Mouse (Mus musculus) heart, postnatal 0 days (tissue): ENCODE data around the gene Ust. TPM values are rescaled to one million over a fixed set of nuclear protein-coding genes. Genes with fewer than 3 reads are reported as not detected.

ENCODE experiments used
- ATAC-seq: fragments of 200-750 bp; cut with Nextera tagmentation; 2 replicates; pipeline ENCODE4 v1.8.0; 2017; ENCODE audit warnings: low read depth, moderate number of reproducible peaks, moderate library complexity; ENCODE audit not compliant: insufficient read depth
- DNase-seq: peaks from one replicate; pipeline ENCODE4 v3.0.0-alpha.2; 2016; ENCODE audit warnings: low spot score
- H3K27ac ChIP-seq: fragments of 300-500 bp; sonication (generic); 2 replicates; pipeline ENCODE4 v1.5.1; 2014; ENCODE audit warnings: low read depth, mild to moderate bottlenecking
- H3K27me3 ChIP-seq: fragments of 300-500 bp; sonication (generic); 2 replicates; pipeline ENCODE4 v1.6.1; 2014; ENCODE audit warnings: low read length, mixed read lengths; ENCODE audit not compliant: control insufficient read depth, insufficient read depth
- H3K36me3 ChIP-seq: fragments of 300-500 bp; sonication (generic); replicated peaks from 2 replicates; pipeline ENCODE4 v1.6.1; 2014; ENCODE audit warnings: low read length, mixed read lengths; ENCODE audit not compliant: control insufficient read depth, insufficient read depth
- H3K4me1 ChIP-seq: fragments of 300-500 bp; sonication (generic); 2 replicates; pipeline ENCODE4 v1.6.1; 2014; ENCODE audit warnings: antibody characterized with exemption; ENCODE audit not compliant: control insufficient read depth, insufficient read depth
- H3K4me2 ChIP-seq: fragments of 300-500 bp; sonication (generic); 2 replicates; pipeline ENCODE4 v1.6.1; 2014; ENCODE audit warnings: low read depth, mild to moderate bottlenecking, low read length, moderate library complexity
- H3K4me3 ChIP-seq: fragments of 300-500 bp; sonication (generic); 2 replicates; pipeline ENCODE4 v1.5.1; 2014; ENCODE audit warnings: low read depth, low read length
- H3K9ac ChIP-seq: fragments of 300-500 bp; sonication (generic); replicated peaks from 2 replicates; pipeline ENCODE4 v1.6.1; 2014; ENCODE audit warnings: low read depth, low read length, mixed read lengths
- H3K9me3 ChIP-seq: fragments of 300-500 bp; sonication (generic); replicated peaks from 2 replicates; pipeline ENCODE4 v1.6.1; 2016; ENCODE audit warnings: low read length; ENCODE audit not compliant: control insufficient read depth
- CTCF ChIP-seq: IDR thresholded peaks from 2 replicates; pipeline ENCODE4 v1.5.1; 2016; ENCODE audit warnings: antibody characterized with exemption, control low read depth, low read depth
- EP300 ChIP-seq: IDR thresholded peaks from 2 replicates; pipeline ENCODE4 v1.6.1; 2016; ENCODE audit warnings: antibody characterized with exemption, low read depth
- WGBS: fragments of 180-500 bp; shearing (Covaris S2); extraction: QIAGEN DNeasy Blood & Tissue Kit; methylation state at CpG from one replicate; pipeline ENCODE4 v1.1.7; 2014; 5-methylcytosine and 5-hydroxymethylcytosine counted together
- polyA plus RNA-seq: library from polyadenylated mRNA; unstranded; fragments of >200 nt; fragmentation: Nextera tagmentation; extraction: Ambion mirVana; gene quantifications from 2 replicates; pipeline ENCODE4 v1.2.1, GENCODE M21; 2015
- total RNA-seq: library from RNA; depleted of rRNA; stranded (reverse); fragments of >200 nt; gene quantifications from 2 replicates; pipeline ENCODE4 v1.2.3, GENCODE M21; 2014; ENCODE audit warnings: low replicate concordance

Gene Ust
- total and polyA plus RNA-seq, 2 experiments from 2014 or later, result 1.1 to 1.2 TPM

DNA sequence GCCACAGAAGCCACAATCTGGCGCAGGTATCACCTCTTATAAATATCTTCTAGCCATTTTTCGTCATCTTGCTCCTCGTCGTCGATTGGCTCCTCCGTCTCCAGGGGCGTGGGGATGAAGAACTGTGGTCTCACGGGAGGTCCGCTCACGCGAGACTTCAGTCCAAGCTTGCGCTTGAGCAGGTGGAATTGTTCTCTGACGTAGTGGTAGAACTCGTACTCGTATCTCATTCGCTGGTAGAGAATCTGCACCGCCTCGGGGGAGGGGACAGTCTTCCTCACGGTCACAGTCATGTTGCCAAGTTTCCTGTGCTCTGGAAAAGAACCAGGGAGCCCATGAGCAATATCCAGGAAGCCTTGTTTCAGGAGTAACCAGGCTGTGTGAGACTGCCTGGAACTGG is 311.3 kb downstream of the Ust start:
- Histone ChIP-seq H3K4me2 (no peak overlapping the region), H3K36me3 (no peaks in the 10 kb centered on the region), H3K4me1 (no peaks in the 10 kb centered on the region), H3K9ac (no peak overlapping the region), H3K4me3 (no peak overlapping the region), H3K27ac (no peak overlapping the region), H3K9me3 (no peaks in the 10 kb centered on the region), H3K27me3 (no peaks in the 10 kb centered on the region)
- TF ChIP-seq EP300, result no peak
- TF ChIP-seq CTCF, result no peak
- 87% methylated on average over 19 of the region's 19 CpGs for WGBS
- DNase-seq (no peak), ATAC-seq (no peak)

DNA sequence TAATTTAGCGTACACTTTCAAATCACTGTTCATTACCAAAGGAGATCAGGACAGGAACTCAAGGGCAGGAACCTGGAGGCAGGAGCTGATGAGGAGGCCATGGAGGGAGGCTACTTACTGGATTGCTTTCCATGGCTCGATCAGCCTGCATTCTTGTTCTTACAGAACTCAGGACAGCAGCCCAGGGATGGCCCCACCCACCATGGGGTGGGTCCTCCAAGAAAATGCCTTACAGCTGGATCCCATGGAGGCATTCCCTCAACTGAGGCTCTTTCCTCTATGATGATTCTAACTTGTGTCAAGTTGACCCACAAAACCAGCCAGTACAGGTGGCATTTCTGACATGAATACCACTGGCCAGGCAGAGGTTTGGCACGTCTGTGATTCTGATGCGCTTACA is 314.9 kb downstream of the Ust start:
- Histone ChIP-seq H3K27ac (no peak overlapping the region), H3K27me3 (no peaks in the 10 kb centered on the region), H3K36me3 (no peaks in the 10 kb centered on the region), H3K4me1 (no peaks in the 10 kb centered on the region), H3K4me3 (no peak overlapping the region), H3K9me3 (no peaks in the 10 kb centered on the region), H3K9ac (no peak overlapping the region), H3K4me2 (no peak overlapping the region)
- ATAC-seq (no peak), DNase-seq (no peak)
- no peak for TF ChIP-seq CTCF
- WGBS, result 77% methylated on average over 4 of the region's 4 CpGs

DNA sequence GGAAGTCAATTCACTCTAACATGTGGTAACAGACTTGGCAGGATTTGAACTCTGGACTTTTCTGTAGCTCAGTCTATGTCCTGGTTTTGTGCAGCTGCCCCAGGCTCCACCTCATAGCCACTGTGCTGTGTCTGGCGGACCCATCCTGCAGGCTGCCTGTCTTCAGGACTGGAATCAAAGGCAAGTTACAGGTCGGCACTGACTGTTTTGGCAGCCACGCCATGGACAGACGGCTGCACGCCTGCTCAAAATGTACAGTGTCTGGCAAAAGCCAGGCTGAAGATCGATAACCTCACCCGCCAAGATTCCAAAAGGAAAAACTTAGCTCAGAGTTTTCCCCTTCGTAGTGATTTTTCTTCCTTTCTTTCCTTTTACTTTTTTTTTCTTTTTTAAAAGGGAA is 318.8 kb downstream of the Ust start:
- H3K4me2 ChIP-seq, result no peak overlapping the region
- 67% methylated on average over 8 of the region's 8 CpGs for WGBS
- H3K4me3 ChIP-seq, result no peak overlapping the region
- no peak for DNase-seq
- H3K36me3 ChIP-seq, result no peaks in the 10 kb centered on the region
- no peaks in the 10 kb centered on the region for H3K4me1 ChIP-seq
- H3K27me3 ChIP-seq, result no peaks in the 10 kb centered on the region
- no peak overlapping the region for H3K27ac ChIP-seq
- no peak for TF ChIP-seq EP300
- no peak for TF ChIP-seq CTCF
- no peak for ATAC-seq
- no peaks in the 10 kb centered on the region for H3K9me3 ChIP-seq
- H3K9ac ChIP-seq, result no peak overlapping the region

DNA sequence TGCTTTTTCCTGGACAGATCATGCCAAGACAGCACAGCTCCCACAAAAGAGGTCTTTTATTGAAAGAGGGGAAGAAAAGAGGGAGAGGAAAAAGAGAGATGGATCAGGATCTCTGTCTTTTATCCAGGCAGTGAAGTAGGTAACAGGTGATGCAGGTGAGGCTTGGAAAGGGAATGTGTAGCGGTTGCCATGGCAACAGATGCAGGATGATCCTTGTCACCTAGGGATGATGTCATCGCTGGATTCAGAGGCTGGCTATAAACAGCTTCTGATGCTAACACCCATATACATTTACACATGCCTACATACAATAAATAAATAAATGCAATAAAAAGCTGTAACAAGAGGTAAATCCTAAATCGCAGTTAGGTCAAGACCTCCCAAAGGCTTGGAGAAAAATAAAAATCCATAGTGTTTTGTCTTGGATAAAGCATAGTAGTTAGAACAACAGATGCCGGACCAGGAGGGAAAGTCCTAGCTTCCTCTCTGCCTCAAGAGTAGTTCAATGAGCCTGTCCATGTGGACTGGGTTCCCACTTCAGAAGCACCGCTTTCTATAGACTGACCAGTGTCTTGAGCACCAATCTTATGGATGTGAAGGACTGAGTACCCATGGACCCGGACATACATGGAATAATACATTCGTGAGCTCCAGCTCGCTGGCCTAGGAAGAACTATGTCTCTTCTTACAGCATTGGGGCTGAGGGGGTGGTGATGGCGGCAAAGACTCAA is 319.4 kb downstream of the Ust start:
- WGBS, result 86% methylated on average over 9 of the region's 9 CpGs
- Histone ChIP-seq H3K4me2 (no peak overlapping the region), H3K27ac (no peak overlapping the region), H3K4me1 (no peaks in the 10 kb centered on the region), H3K27me3 (no peaks in the 10 kb centered on the region), H3K9me3 (no peaks in the 10 kb centered on the region), H3K9ac (no peak overlapping the region), H3K4me3 (no peak overlapping the region), H3K36me3 (no peaks in the 10 kb centered on the region)
- no peak for TF ChIP-seq CTCF
- TF ChIP-seq EP300, result no peak
- ATAC-seq, result no peak
- DNase-seq, result no peak

DNA sequence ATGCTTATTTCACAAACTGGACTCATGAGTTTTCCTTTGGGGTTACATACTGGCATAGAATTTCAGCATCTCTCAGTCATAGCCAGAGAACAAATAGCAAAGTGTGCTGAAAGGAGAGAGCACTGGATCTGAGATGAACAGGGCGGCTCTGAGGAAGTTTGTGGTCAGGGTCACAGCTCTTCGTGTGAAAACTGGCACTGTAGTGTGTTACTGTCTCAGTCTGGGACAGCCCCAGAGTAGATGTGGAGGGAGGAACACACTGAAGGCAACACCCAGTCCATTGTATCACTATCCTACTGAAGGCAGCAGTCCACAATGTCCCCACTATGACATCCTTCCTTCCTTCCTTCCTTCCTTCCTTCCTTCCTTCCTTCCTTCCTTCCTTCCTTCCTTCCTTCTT is 321.0 kb downstream of the Ust start:
- Histone ChIP-seq H3K4me3 (no peak overlapping the region), H3K4me1 (no peaks in the 10 kb centered on the region), H3K9me3 (no peaks in the 10 kb centered on the region), H3K4me2 (no peak overlapping the region), H3K9ac (no peak overlapping the region), H3K36me3 (no peaks in the 10 kb centered on the region), H3K27me3 (no peaks in the 10 kb centered on the region), H3K27ac (no peak overlapping the region)
- 42% methylated on average over 2 of the region's 2 CpGs for WGBS
- TF ChIP-seq CTCF (no peak), EP300 (no peak)
- ATAC-seq, result no peak
- DNase-seq, result no peak

DNA sequence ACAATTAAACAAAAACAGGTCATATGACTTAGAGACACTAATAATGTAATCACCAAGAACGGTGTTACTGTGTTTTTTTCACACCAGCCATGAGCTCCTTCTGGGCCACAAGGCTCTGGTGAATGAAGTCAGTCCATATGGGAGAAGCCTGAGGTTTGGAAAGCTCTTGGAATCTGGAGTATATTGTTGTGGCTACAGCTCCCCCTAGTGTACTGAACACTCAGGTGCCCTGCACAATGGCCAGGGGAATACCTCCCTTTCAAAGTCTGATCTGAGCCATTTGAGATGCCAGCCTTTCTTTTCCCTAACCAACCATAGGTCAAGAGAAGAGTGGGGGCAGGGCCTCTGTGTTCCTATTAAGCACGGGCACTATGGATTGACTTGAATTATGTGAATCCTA is 322.3 kb downstream of the Ust start:
- TF ChIP-seq EP300 (no peak), CTCF (peak; percentile 83)
- no peaks in the 10 kb centered on the region for H3K4me1 ChIP-seq
- H3K36me3 ChIP-seq, result no peaks in the 10 kb centered on the region
- H3K27me3 ChIP-seq, result no peaks in the 10 kb centered on the region
- DNase-seq (peak; percentile 87), ATAC-seq (peak; percentile 83)
- H3K9ac ChIP-seq, result no peak overlapping the region
- 5% methylated on average over 2 of the region's 2 CpGs for WGBS
- H3K4me3 ChIP-seq, result no peak overlapping the region
- no peak overlapping the region for H3K27ac ChIP-seq
- no peaks in the 10 kb centered on the region for H3K9me3 ChIP-seq
- no peak overlapping the region for H3K4me2 ChIP-seq
